Mouse (Mus musculus): ENCODE results near the gene Rab23.

Rab23 gene

DNA sequence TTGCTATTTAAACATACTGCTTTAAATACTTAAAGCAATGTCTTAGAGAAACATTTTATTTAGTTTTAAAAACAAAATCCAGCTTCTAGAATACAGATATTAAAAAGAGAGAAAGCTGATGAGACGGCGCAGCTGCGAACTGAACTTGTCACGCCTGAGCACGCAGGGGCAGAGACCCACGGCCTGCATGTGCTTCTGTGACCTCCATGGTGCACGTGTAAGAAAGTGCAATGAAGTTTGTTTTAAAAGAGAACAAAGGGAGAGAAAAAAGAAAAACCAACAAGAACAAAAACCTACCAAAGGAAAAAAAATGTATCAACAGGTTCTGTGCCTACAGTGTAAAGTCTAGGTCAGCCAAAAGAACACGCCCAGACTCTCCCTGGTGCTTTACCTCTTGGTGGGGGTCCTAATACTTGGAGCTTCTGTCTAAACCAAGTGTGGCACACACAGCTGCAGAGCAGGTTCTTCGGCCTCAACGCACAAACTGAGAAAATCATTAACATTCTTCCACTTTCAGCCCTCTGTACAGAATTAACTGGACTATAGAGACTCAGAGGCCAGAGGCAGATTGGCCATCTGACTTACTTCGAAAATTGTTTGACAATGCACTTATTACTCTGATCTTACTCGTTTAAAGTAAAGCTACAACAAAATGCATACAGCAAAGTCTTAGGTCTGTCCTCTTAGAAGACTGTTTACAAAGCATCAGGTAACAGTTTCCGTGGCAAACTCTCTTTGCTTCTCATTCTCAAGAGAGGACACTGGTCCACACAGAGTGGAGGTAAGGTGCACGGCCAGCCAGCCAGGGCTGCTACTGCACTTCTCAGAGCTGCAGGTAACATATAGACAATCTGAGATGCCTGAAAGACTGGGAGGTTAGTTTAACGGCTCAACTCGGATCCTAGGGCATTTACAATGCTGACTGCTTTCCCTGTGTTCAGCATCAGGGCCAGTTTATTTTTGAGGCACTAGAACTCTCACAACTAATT lies 47.1 kb downstream of the Rab23 start:
- DNase-seq (ENCODE audit: extremely low spot score): no peak

DNA sequence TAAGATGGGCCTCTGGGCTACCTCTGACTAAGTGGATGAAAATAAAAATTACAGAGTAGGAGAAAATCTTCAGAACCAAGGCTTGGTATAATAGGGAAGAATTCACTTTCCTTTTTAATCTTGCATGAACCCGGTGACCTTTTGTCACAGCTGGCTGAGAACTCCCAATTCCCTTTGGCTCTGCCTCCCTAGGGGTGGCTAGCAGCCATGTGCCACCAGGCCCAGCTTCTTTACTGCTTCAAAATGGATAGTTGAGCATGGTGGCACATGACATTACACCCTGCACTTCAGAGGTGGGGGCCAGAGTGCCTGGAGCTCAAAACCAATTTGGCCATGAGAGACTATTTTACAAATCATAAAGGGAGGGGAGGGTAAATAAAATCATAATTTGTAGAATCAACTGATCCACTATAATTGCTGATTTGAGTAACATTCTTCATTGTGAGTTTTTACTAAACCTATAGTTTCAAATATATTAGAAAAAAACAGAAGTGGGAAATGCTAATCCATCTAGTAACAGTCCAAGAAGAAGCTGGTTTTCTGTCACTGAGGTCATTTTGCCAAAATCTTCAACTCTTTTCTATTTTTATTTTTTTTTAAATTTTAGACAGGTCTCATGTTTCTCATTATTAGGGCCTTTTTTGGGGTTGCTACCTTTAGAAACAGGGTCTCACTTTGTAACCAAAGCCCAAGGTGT lies 48.6 kb downstream of the Rab23 start:
- DNase-seq (ENCODE audit: extremely low spot score): no peak

DNA sequence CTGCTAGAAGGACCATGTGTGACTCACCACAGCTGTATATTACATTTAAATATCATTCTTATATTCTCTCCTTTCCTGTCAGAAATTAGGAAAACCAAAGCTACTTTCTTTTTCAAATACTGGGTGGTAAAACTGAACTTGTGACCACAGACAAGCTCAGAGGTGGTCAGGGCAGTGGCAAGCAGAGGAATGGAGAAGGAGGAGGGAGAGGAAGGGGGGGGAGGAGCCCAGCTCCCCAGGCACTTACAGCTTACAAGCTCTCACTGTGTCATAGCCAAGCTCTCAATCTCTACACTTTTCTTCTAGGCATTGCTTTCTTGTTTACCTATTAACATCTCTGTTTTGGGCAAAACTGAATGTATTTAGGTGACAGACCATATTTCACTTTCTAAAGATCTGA lies 49.1 kb downstream of the Rab23 start:
- no peak for DNase-seq (ENCODE audit: extremely low spot score)

DNA sequence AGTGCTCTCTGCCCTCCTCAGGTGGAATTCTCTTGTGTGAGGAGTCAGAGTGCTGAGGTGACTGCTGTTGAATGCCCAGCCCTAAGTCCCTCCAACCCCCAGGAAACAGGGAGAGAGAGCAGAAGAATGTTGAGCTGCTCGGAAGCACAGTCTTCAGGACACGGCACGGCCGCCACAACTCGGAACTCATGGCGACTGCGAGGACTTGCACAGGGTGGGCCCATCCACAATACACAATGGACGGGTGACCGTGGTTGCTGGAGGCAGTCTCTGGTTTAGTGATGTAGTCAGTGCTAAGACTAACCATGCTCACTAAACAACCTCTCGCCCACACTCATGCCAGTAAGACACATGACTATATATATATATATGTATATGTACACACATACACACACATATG lies 51.9 kb downstream of the Rab23 start:
- DNase-seq (ENCODE audit: extremely low spot score): no peak

DNA sequence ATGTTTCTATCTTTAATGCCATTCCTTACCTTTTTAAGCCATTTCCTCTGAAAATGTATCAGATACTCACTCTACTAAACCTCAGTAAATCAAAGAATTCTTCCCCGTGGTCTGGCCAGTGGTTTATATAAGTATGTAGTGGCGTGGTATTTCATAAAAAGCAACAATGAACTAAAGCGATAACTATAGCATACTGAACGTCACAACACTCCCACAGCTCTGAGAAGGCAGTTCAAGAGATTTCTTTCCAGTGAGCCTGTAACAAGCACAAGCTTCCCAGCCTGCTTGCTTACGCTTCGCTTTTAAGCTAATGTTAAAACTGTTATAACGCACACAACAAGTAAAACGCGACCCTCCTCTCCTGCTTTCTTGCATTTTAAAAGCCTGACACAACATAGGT lies 52.4 kb downstream of the Rab23 start:
- no peak for DNase-seq (ENCODE audit: extremely low spot score)

DNA sequence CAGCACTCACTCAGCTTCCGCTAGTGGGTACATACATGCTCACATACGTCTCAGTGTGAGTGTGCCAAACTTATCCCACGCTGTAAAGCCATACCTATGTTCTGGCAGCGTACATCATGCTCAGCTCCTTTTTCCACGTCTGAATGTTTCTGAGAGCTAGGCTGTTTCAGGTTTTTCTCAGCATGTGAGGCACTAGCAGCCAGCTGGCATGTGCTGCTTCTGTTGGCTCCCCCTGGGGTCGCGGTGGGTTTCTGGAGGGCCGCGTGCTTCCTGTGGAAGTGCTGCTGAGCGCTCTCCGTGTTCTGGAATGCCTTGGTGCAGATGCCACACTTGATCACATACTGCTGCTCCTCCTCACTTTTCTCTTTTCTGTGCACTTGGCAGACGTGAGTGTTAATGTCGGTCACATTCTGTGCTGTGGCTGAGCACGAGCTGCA lies 56.5 kb downstream of the Rab23 start:
- DNase-seq (ENCODE audit: extremely low spot score): no peak

DNA sequence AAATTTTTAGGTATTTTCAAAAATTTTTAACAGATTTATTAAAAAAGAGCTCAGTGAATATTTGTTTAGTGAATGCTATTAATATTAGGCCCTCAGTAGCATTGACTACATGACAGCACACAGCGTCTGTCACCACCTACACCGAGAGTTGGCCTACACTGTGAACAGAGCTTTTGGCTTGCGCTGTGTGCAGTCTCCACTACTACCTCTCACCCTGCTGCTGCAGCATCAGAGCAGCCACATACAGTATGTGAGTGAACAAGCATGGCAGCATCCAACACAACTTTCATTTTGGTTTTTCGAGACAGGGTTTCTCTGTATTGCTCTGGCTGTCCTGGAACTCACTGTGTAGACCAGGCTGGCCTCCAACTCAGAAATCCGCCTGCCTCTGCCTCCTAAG lies 64.9 kb downstream of the Rab23 start:
- DNase-seq (ENCODE audit: extremely low spot score): no peak

DNA sequence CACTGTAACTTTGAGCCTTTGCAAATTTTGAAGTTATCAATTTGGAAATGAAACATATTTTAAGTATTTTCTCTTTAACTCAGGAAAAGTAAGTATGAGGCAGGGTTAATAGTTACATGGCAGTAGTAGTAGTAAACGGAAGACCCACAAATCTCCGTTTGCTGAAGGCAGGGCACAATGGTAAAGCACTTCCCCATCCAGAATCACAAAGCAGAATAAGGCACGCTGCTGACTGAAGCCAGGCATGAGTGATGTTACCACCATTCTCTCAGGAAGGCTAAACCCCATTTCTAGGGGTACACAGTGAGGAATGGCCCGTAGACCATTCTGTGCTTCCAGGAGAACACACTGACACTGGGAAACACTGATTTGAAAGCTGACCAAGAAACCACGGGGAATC lies 68.4 kb downstream of the Rab23 start:
- no peak for DNase-seq (ENCODE audit: extremely low spot score)

DNA sequence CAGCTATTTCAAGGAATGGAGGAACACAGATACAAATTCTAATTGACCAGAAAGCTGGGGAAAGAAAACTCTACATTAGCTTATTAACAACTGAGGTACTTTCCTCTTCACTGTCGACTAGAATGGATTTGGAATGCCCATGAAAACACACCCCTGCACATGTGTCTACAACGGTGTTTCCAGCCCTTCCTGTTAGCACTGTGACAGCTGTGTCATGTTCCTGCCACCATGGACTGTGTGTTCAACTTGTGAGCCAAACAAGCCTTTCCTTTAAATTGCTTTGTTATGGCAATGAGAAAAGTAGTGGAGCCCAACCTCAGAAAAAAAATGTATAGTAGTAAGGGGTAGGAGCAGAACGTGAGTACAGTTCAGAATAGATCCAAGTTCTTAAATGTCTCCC lies 68.8 kb downstream of the Rab23 start:
- DNase-seq (ENCODE audit: extremely low spot score): no peak

All from embryo, embryonic 9.5 days (tissue).